Mouse (Mus musculus): Measurements from ENCODE around the gene Nhp2.
A peak's percentile ranks its signal among the peaks of the same experiment; 100 is the strongest.

Nhp2 gene

DNA sequence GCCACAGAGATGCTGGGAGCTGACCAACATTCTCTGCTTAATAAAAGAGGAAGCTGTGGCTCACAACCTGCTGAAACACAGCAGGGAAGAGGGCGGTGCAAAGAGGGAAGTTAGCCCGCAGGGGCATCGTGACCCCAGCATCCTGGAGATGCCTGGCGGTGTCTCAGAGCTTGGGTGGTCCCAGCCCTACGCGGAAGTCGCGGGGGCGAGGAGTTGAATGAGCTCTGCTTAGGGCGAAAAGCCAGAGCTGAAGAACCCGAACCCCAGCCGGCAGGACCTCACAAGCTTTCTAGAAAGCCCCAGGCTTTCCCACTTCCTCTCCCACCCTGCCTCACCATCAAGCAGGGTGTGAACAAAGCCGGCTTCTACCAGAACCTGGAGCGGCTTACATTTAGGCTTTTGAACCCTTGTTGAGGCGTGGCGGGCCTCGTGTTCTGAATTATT lies 18.5 kb downstream of the Nhp2 start:
- peak; percentile 39 for DNase-seq

DNA sequence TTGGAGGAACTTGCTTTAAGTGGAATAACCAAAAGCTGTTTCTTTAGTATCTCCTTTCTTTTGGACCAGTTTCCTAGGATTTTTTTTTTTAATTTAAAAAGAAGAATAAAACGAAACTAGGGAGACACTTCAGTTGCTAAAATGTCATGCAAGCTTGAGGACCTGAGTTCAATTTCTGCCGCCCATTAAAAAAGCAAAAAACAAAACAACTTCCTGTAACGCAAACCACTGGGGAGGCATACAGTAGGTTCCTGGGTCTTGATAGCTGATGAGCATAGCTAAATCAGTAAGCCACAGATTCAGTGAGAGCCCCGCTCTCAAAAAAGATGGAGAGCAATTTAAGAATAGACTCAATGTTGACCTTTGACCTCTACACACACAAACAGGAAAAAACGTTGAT lies 19.0 kb downstream of the Nhp2 start:
- no peak for DNase-seq

DNA sequence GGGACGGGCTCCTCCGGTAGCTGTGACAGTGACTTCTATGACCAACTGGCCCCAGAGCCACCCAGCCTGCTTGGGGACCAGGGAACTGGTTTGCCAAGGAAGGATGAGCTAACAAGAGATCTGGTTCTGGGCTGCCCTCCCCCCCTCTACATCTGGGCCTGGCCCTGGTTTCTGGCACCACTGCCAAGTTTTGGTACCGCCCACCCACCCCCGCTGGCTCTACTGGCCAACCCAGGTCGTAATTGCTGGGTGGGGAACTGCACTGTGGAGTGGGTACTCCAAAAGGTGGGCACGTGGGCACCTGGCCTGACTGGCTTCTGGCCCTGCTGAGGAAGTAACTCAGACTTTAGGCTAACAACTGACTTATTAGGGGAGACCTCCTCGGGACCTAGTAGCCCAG lies 21.2 kb downstream of the Nhp2 start:
- DNase-seq = no peak

DNA sequence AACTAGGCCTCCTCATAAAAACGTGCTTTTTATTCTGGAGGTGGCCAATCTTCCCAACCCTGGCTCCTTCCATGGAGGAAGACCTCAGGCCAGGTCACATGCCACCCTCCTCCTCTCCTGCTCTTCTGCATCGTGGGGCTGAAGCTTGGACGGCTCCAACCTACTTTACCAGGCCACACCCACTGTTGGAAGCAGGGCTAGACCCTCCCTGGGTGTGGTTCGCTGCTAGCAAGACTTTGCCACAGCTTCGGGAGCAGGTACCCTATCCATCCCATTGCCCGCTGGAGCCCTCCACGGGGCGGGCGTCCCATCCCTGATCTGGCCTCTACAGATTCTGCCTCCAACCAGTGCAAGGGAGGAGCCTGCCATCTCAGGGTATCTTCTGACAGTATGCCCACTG lies 23.7 kb downstream of the Nhp2 start:
- no peak for DNase-seq

- DNase-seq = no peak
These were observed 24.2 kb downstream of the Nhp2 start for GRCm38 (mm10) chr11:51643761-51644160.

DNA sequence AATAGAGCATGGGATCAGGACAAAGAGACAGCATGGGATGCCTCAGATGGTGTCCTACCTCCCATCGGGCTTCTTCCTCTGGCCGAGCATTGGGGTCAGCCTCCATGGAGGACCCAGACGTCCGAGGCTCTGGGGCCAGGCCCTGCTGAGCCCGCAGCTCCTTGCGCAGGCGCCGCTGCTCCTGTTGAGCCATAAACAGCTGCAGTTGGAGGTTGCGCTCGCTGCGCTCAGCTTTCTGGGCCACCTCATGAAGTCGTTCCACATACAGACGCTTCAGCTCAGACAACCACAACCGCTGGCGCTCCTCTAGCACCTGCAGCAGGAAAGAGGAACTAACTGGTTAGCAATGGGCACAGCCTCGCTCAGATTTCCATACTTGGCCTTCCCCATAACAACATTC lies 24.7 kb downstream of the Nhp2 start:
- DNase-seq = no peak

- DNase-seq = no peak
These were observed 25.8 kb downstream of the Nhp2 start for GRCm38 (mm10) chr11:51645293-51645692.

DNA sequence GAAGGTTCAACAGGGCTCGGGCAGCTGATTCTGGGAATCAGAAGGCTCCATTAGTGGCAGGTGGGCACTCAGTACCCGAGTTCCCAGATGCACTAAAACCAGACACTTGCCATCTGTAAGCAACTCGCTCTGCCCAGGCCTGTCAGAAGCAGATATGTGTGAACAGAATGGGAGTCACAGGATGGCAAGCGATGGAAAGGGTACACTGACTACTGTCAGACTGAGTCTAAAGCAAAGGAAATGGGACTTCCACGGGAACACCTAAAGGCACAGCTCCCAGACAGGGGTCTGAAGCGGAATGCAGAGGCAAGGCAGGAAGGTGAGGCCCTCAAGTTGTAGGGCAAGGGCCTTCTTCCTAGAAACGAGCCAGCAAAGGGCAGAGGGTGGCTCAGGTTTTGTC lies 26.7 kb downstream of the Nhp2 start:
- no peak for DNase-seq

DNA sequence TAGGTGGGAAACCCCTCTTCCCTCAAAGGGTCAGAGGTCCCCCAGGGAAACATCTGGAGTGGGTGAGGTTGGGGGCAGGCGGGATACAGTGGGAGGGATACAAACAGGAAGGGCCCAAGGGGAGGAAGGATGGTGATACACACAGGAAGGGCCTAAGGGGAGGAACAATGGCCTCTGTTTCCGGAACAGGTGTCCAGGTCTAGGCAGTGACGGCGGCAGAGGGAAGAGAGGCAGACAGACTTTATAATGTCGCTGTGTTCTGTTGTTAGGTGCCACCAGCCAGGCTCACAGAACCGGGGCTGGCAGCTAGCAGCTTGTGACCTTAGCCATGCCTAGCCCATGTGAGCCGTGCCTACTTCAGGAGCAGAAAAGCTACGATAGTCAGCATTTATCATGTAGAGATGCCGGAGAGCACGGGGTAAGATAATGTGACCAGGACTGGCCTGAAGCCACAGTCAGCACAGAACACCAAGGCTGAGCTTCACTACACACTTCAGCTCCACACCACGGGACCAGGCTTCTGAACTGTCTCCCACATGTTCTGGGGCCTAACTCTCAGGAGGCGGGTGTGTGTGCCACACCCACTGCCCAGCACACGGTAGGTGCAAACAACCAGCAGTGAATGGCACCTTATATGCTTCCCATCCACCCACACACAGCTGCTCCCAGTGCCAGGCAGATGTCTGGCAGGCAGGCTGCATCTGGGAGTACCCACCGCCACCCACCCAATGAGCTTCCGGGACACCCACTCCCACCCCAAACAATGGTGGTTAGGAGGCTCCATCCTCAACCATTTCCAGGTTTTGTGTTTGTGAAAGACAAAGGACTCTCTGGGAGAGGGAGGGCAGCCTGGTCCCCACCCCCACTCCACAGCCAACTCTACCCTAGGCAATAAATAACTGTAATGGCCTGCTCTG lies 27.5 kb downstream of the Nhp2 start:
- DNase-seq = peak; percentile 66

DNA sequence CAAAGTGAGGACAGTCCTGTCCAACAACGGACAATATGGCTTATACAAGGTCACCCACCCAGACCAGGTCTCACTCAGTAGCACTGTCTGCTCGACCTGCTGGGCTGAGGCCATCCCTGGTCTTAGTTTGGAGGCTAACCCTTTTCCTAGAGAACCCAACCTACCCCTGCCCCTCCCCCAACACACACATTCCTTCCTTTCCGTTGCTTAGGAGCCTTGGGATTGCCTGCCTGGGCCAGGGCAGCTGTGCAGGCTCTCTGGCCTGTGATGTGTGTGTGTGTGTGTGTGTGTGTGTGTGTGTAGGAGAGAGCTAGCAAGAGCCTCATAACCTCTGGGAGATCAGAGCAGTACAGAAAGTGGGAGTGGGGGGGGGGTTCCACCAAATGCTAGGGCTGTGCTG lies 29.0 kb downstream of the Nhp2 start:
- DNase-seq = peak; percentile 36

GRCm38 (mm10) chr11:51649111-51649888 lies 29.8 kb downstream of the Nhp2 start:
- no peak for DNase-seq

- DNase-seq = no peak
These were observed 30.3 kb downstream of the Nhp2 start for GRCm38 (mm10) chr11:51649889-51650199.

DNA sequence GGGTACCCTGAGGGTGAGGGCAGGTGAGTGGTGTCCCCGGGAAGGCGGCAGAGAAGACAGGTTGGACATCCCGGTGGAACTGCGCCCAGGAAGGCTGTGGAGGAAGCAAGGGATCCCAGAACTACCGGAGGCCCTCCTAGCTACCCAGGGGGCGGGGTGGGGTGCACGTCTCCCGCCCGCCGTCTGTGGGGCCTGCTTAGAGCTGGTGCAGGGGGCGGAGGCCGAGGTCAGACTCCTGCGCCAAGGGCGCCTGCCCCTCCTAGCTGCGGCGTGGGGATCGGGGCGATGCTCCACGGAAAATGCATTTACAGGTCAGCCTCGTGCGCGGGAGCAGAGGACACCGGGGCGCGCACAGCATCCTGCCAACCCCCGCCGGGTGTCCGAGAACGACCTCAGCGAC lies 30.7 kb downstream of the Nhp2 start:
- no peak for DNase-seq

DNA sequence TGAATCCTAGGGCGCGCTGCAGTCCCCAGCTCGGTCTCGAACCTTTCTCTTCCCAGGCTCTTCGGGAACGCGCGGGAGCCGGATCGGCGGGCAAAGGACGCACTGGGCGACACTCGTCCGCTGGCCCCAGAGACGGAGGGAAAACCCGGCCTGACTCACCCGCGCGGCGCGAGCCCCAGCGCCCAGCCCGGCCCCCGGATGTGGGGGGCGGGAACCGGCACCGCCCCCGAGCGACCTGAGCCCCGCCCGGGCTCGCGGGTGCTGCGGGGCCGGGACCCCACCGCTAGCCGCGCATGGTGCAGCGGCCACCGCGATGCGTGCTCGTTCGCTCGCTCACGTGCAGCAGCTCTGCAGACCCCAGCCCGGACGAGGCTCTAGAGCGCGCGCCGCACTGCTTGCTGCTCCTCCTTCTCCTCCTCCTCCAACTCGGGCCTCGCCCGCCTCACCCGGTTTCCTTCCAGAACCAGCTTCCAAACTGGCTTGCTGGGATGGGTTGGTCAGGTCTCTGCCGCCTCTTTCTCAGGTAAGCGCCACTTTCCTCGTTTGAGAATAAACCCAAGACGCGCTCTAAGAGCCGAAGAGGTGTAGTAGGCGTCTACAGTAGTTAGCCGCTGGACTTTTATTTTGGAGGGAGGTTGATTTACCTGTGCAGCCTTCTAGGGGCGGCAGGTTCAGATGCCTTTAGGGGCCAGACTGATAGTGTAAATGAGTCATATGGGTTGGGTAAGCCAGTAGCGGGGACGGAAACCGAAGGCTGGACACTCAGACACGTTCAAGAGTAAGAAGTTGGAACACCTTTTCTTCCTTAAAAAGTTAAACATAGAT lies 31.4 kb downstream of the Nhp2 start, which contains the start of the genes N4bp3 and D930048N14Rik:
Gene N4bp3, minus strand, starts transcription at position 152 of the 825 bp plus-strand sequence.
Gene D930048N14Rik, plus strand, starts transcription at position 264 of the 825 bp plus-strand sequence.
- DNase-seq = peak; percentile 76

GRCm38 (mm10) chr11:51652889-51653418 lies 33.4 kb downstream of the Nhp2 start:
- peak; percentile 60 for DNase-seq

GRCm38 (mm10) chr11:51653736-51654135 lies 34.2 kb downstream of the Nhp2 start:
- no peak for DNase-seq

GRCm38 (mm10) chr11:51654891-51655290 lies 35.4 kb downstream of the Nhp2 start:
- DNase-seq = no peak

GRCm38 (mm10) chr11:51656798-51657521 lies 37.4 kb downstream of the Nhp2 start:
- DNase-seq = peak; percentile 91

GRCm38 (mm10) chr11:51658291-51658690 lies 38.8 kb downstream of the Nhp2 start:
- no peak for DNase-seq

- DNase-seq = peak; percentile 97
These were observed 39.2 kb downstream of the Nhp2 start for GRCm38 (mm10) chr11:51658705-51659104.

- peak; percentile 64 for DNase-seq
These were observed 42.4 kb downstream of the Nhp2 start for GRCm38 (mm10) chr11:51661867-51662365.

GRCm38 (mm10) chr11:51662632-51663031 lies 43.1 kb downstream of the Nhp2 start:
- DNase-seq = no peak
